Mouse (Mus musculus) heart, adult 2 months (tissue): ENCODE results near the gene Bicd2.

Source experiments
- CTCF ChIP-seq: fragments of 200-600 bp; IDR thresholded peaks from 2 replicates; pipeline ENCODE4 v1.8.1; 2022; ENCODE audit warnings: antibody characterized with exemption, mild to moderate bottlenecking, moderate library complexity
- POLR2A ChIP-seq: fragments of 200-500 bp; IDR thresholded peaks from 2 replicates; pipeline ENCODE4 v1.6.1; 2011; ENCODE audit warnings: mild to moderate bottlenecking, low read depth, low read length, control low read depth; ENCODE audit not compliant: insufficient read depth

DNA sequence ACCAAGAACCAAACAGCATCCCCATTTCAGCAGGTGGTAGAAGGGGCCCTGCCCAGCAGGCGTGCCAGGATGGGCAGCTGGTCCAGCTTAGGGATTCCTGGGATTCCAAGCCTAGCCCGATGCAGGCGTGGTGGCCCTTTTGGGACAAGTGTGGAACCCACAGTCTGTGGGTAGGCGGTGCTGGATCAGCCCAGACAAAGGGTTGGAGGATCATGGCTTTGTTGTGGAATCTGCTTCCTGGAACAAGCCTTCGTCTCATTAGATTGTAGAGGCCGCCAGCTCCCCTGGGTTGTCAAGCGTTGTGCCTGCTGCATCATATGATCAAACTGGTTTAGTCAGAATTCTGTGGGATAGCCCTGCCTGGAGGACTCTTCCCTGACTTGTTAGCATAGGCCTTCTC lies 21.0 kb downstream of the Bicd2 start:
- TF ChIP-seq POLR2A = no peak
- no peak for TF ChIP-seq CTCF
